Mouse (Mus musculus) embryonic facial prominence, embryonic 15.5 days (tissue): ENCODE data around the gene Npy4r. TPM values are rescaled to one million over a fixed set of nuclear protein-coding genes. Genes with fewer than 3 reads are reported as not detected.

ENCODE experiments used
- ATAC-seq: fragments of 200-750 bp; cut with Nextera tagmentation; 2 replicates; pipeline ENCODE4 v1.8.0; 2017; ENCODE audit warnings: low read depth, moderate TSS enrichment; ENCODE audit not compliant: insufficient number of reproducible peaks, low FRiP score, low TSS enrichment
- H3K27ac ChIP-seq: fragments of 300-500 bp; sonication (generic); replicated peaks from 2 replicates; pipeline ENCODE4 v1.5.1; 2015; ENCODE audit warnings: mild to moderate bottlenecking, inconsistent platforms
- H3K27me3 ChIP-seq: fragments of 300-500 bp; sonication (generic); 2 replicates; pipeline ENCODE4 v1.6.1; 2015; ENCODE audit warnings: inconsistent platforms
- H3K36me3 ChIP-seq: fragments of 300-500 bp; sonication (generic); 2 replicates; pipeline ENCODE4 v1.6.1; 2015; ENCODE audit warnings: mild to moderate bottlenecking, inconsistent platforms
- H3K4me1 ChIP-seq: fragments of 300-500 bp; sonication (generic); 2 replicates; pipeline ENCODE4 v1.6.1; 2015; ENCODE audit warnings: inconsistent platforms
- H3K4me2 ChIP-seq: fragments of 300-500 bp; sonication (generic); replicated peaks from 2 replicates; pipeline ENCODE4 v1.6.1; 2015; ENCODE audit warnings: mild to moderate bottlenecking, inconsistent platforms
- H3K4me3 ChIP-seq: fragments of 300-500 bp; sonication (generic); replicated peaks from 2 replicates; pipeline ENCODE4 v1.5.1; 2015; ENCODE audit warnings: mild to moderate bottlenecking, inconsistent platforms
- H3K9ac ChIP-seq: fragments of 300-500 bp; sonication (generic); 2 replicates; pipeline ENCODE4 v1.6.1; 2015; ENCODE audit warnings: inconsistent platforms
- H3K9me3 ChIP-seq: fragments of 300-500 bp; sonication (generic); replicated peaks from 2 replicates; pipeline ENCODE4 v1.6.1; 2016; ENCODE audit warnings: inconsistent platforms
- whole genome bisulfite sequencing: fragments of 180-500 bp; shearing (Covaris S2); methylation state at CpG from one replicate; pipeline ENCODE4 v1.1.7; 2015; 5-methylcytosine and 5-hydroxymethylcytosine counted together
- polyA plus RNA-seq: library from polyadenylated mRNA; unstranded; fragments of >200 nt; fragmentation: Nextera tagmentation; extraction: Ambion mirVana; gene quantifications from 2 replicates; pipeline ENCODE4 v1.2.1, GENCODE M21; 2015

Npy4r gene
- polyA plus RNA-seq, 1 experiment from 2014 or later: 0.35 TPM

GRCm38 (mm10) chr14:34155752-34156151 is 3.5 kb upstream of the Npy4r start:
- H3K4me2 ChIP-seq: no peak overlapping the region
- no peaks in the 10 kb centered on the region; the same call in 1 of the 2 replicates for H3K27me3 ChIP-seq
- no peaks in the 10 kb centered on the region for H3K36me3 ChIP-seq
- no peak overlapping the region for H3K27ac ChIP-seq
- H3K4me1 ChIP-seq: peaks cover 10% of the 10 kb centered on the region
- no peaks in the 10 kb centered on the region for H3K9me3 ChIP-seq
- ATAC-seq: no peak
- H3K9ac ChIP-seq: no peak overlapping the region
- no peak overlapping the region for H3K4me3 ChIP-seq
- 71% methylated on average over 12 of the region's 12 CpGs for WGBS

DNA sequence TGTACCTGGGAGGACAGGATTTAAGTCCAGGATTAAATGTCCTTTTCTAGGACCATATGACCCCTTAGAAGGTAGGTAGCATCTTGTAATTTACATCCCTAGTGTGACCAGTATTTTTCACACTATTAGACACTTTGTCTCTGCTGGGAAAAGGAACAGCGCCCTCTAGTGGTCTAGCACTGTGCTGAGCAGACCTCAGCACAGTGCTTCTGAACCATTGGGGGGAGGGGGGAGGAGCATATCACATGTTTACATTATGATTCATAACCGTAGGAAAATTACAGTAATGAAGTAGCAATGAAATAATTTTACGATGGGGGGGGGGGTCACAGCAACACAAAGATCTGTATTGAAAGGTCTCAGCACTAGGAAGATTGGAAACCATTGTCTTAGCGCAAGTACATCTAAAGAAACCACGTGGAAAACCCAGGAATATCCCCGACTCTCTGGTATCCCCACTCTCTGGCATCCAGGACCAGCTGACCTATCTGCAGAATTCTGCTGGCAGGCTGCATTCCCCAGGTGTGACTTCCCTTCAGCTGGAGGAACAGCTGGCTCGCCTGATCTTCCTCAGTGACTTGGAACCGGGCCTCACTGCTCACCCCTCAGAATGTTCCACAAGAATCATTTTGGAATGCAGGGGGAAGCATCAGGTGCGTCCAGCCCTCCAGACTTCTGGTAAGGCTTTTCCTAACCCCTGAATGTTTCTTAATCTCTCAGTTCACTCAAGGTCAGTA is 2.5 kb upstream of the Npy4r start:
- Histone ChIP-seq H3K36me3 (no peaks in the 10 kb centered on the region), H3K4me3 (no peak overlapping the region), H3K27ac (no peak overlapping the region), H3K27me3 (no peaks in the 10 kb centered on the region; the same call in 1 of the 2 replicates), H3K4me2 (no peak overlapping the region), H3K9ac (no peak overlapping the region), H3K9me3 (no peaks in the 10 kb centered on the region), H3K4me1 (peaks cover 10% of the 10 kb centered on the region)
- WGBS: 51% methylated on average over 9 of the region's 9 CpGs
- ATAC-seq: no peak

GRCm38 (mm10) chr14:34142915-34143314 is 9.4 kb downstream of the Npy4r start:
- Histone ChIP-seq H3K27me3 (no peaks in the 10 kb centered on the region), H3K9ac (no peak overlapping the region), H3K4me1 (no peaks in the 10 kb centered on the region), H3K36me3 (no peaks in the 10 kb centered on the region), H3K4me3 (no peak overlapping the region), H3K4me2 (no peak overlapping the region), H3K9me3 (no peaks in the 10 kb centered on the region), H3K27ac (no peak overlapping the region)
- 94% methylated on average over 10 of the region's 10 CpGs for WGBS
- ATAC-seq: no peak

- 75% methylated on average over 1 of the region's 1 CpGs for WGBS
Measured at GRCm38 (mm10) chr14:34142316-34142715, 10.0 kb downstream of the Npy4r start.

DNA sequence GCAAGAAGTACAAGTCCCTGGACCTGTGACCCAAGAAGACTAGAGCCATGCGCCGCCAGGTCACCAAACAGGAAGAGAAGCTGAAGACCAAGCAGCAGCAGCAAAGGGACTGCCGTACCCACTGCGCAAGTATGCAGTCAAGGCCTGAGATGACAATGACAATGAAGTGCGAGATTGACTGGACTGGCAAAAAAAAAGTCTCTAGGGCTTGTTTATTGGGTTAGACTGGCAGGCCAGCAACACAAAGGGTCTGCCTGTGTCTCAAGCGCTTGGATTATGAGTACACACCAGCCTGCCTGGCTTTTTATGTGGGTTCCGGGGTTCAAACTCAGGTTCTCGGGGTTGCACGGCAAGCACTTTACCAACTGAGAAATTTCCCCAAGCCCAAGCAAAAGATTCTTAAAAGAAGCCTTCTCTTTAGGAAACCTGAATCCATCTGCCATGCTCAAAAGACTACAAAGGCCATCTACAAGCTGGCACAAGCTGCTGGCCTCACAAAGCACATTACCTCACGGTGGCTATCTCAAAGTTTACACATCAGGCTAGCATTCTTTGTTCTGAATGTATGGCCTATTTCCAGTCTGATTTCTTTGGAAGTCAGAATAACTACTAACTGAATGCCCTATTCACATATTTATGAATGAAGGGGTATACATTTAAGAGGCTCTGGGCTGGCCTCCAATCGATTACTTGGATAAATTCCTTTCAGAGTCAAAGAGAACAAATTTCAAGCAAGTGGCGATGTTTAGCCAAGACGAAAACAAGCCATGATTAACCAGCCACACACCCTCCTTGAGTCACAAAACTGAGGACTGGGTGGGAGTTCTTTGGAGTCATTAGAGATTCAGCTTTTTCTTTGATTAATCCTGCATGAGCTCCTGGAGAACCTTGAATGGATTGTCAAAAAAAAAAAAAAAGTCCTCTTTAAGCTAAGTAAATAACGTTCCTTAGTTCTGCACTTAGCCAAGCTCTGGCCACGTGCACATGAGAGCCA is 12.3 kb downstream of the Npy4r start:
- Histone ChIP-seq H3K4me2 (no peak overlapping the region), H3K36me3 (no peaks in the 10 kb centered on the region), H3K27me3 (no peaks in the 10 kb centered on the region), H3K27ac (no peak overlapping the region), H3K9ac (no peak overlapping the region), H3K4me1 (no peaks in the 10 kb centered on the region), H3K9me3 (no peaks in the 10 kb centered on the region), H3K4me3 (no peak overlapping the region)
- 78% methylated on average over 15 of the region's 15 CpGs for whole genome bisulfite sequencing
- no peak for ATAC-seq

More at GRCm38 (mm10) chr14:34142316-34142715, 10.0 kb downstream of the Npy4r start:
- Histone ChIP-seq H3K4me2 (no peak overlapping the region), H3K4me1 (no peaks in the 10 kb centered on the region), H3K27ac (no peak overlapping the region), H3K4me3 (no peak overlapping the region), H3K9ac (no peak overlapping the region), H3K27me3 (no peaks in the 10 kb centered on the region), H3K36me3 (no peaks in the 10 kb centered on the region), H3K9me3 (no peaks in the 10 kb centered on the region)
- no peak for ATAC-seq

GRCm38 (mm10) chr14:34135391-34135790 is 16.9 kb downstream of the Npy4r start:
- Histone ChIP-seq H3K4me3 (no peak overlapping the region), H3K27ac (no peak overlapping the region), H3K4me1 (no peaks in the 10 kb centered on the region), H3K4me2 (no peak overlapping the region), H3K27me3 (no peaks in the 10 kb centered on the region), H3K36me3 (no peaks in the 10 kb centered on the region), H3K9ac (no peak overlapping the region), H3K9me3 (no peaks in the 10 kb centered on the region)
- no peak for ATAC-seq

DNA sequence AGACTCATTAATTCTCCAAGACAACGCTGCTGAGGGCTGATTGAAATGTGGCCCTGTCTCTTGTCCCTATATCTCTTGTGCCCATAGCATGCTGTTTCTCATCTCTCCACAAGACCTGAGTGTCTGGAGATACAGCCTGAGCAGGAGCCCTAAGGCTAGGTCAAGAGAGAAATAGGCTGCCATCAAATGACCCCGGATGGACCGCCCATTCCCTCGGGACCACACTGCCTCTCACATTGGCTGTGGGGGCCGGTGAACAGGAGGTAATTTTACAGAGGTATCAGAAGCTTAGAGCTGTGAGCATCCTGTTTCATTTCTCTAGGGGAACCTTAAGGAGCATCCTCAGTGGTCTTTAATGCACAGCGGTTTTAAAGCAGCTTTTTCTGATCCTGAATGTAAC is 21.1 kb downstream of the Npy4r start:
- WGBS: 53% methylated on average over 6 of the region's 6 CpGs
- Histone ChIP-seq H3K9ac (no peak overlapping the region), H3K27ac (no peak overlapping the region), H3K4me3 (no peak overlapping the region), H3K27me3 (no peaks in the 10 kb centered on the region), H3K36me3 (no peaks in the 10 kb centered on the region), H3K9me3 (no peaks in the 10 kb centered on the region), H3K4me2 (no peak overlapping the region), H3K4me1 (no peaks in the 10 kb centered on the region)
- no peak for ATAC-seq

DNA sequence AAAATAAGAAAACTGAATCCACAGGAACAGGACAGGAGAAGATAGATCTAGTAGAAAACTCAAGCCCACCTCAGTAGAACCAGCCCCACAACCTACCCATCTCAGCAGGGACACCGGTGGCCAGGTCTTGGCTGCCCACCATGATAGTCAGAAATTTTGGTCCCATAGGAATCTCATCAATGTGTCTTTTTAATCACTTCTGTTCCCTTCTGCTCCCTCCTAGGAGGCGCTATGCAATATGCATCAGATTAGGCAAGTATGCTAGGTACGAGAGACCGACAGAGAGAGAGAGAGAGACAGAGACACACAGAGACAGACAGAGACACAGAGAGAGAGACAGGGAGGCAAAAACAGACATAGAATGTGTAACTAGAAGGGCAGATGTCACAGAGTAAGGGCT is 30.6 kb downstream of the Npy4r start:
- WGBS: 90% methylated on average over 4 of the region's 4 CpGs
- no peak overlapping the region for H3K4me2 ChIP-seq
- ATAC-seq: no peak

GRCm38 (mm10) chr14:34120923-34121351 is 31.4 kb downstream of the Npy4r start:
- no peak overlapping the region for H3K27ac ChIP-seq
- H3K4me3 ChIP-seq: no peak overlapping the region
- H3K9me3 ChIP-seq: no peaks in the 10 kb centered on the region
- no peak overlapping the region for H3K9ac ChIP-seq
- no peak for ATAC-seq
- no peaks in the 10 kb centered on the region for H3K36me3 ChIP-seq
- H3K4me1 ChIP-seq: no peaks in the 10 kb centered on the region
- no peaks in the 10 kb centered on the region for H3K27me3 ChIP-seq
- whole genome bisulfite sequencing: 90% methylated on average over 3 of the region's 3 CpGs
- H3K4me2 ChIP-seq: no peak overlapping the region

More for the DNA sequence above, 30.6 kb downstream of the Npy4r start:
- H3K9me3 ChIP-seq: no peaks in the 10 kb centered on the region
- no peak overlapping the region for H3K4me3 ChIP-seq
- H3K4me1 ChIP-seq: no peaks in the 10 kb centered on the region
- H3K27ac ChIP-seq: no peak overlapping the region
- H3K27me3 ChIP-seq: no peaks in the 10 kb centered on the region
- H3K9ac ChIP-seq: no peak overlapping the region
- H3K36me3 ChIP-seq: no peaks in the 10 kb centered on the region

GRCm38 (mm10) chr14:34120016-34120910 is 32.0 kb downstream of the Npy4r start:
- no peak overlapping the region for H3K27ac ChIP-seq
- H3K27me3 ChIP-seq: no peaks in the 10 kb centered on the region
- no peak overlapping the region for H3K9ac ChIP-seq
- H3K4me3 ChIP-seq: no peak overlapping the region
- no peak for ATAC-seq
- 81% methylated on average over 12 of the region's 12 CpGs for WGBS
- H3K9me3 ChIP-seq: no peaks in the 10 kb centered on the region
- H3K4me1 ChIP-seq: no peaks in the 10 kb centered on the region
- no peak overlapping the region for H3K4me2 ChIP-seq
- H3K36me3 ChIP-seq: no peaks in the 10 kb centered on the region
